Comparison of ENCODE assay signal across 32 mouse cellular contexts in the genomic region with DNA sequence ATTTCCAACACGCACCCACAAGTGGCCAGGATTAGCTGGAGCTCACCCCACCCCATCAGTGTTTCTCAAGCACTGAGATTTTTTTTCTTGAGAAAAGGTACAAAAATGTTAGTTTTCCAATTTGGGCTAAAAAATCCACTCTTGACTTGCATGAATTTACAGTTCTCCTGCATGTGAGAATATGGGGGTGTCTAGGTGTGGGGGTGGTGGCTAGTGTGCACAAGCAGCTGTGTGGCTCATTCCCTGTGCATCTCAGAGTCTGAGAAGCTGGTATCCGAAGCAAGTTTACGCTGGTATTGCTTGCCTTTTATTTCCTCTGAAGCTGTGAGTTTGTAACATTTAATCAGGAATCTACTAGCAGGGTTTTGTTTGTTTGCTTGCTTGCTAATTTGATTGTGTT. TPM values are rescaled to one million over a fixed set of nuclear protein-coding genes. Genes with fewer than 3 reads are reported as not detected.
DNase-seq lines count a peak whose midpoint lies in the region.
"Had no signal": no experiment of that assay in that cellular context is flagged by ENCODE, and none has a peak within 500 bp of the region (broad histone marks: within the 10 kb centered on the region; RNA-seq: fewer than 3 reads in every experiment).

No protein-coding gene starts in this region.

- DNase-seq in frontal cortex, adult 2 months (ENCODE audit: extremely low spot score in 1 of 2, low spot score in 1 of 2) = peak; percentile 56 to 76
- DNase-seq in frontal cortex, postnatal 10 days (ENCODE audit: low spot score in 2 of 2) = no peak
- DNase-seq in left cerebral cortex, postnatal 14 days (ENCODE audit: low spot score in 2 of 2) = peak; percentile 45 to 57
- DNase-seq in left cerebral cortex, postnatal 4 days = no peak
- peak; percentile 76 for DNase-seq in right cerebral cortex, adult 18-20 months
- DNase-seq in right cerebral cortex, postnatal 14 days = no peak
- DNase-seq in brain, adult 2 months (ENCODE audit: low read depth, low spot score) = peak; percentile 79
- DNase-seq in ovary, adult 18-20 months (ENCODE audit: low spot score) = no peak
- DNase-seq: adrenal gland, postnatal 10 days; adrenal gland, postnatal 36 days; B cell, adult 2 months; cerebellum, adult 11 months; cerebellum, adult 2 months; cerebellum, adult 9-11 months; cerebellum, postnatal 25 days; forebrain, postnatal 0 days; gastrocnemius, adult 2 months; gastrocnemius, postnatal 14 days; heart, adult 11 months had no signal

- intact Hi-C loops in left cerebral cortex, postnatal 14 days (cut with DNase I) = no loop called here
- intact Hi-C loops in left cerebral cortex, postnatal 4 days (cut with DNase I) = no loop called here

RNA-seq across cellular contexts. Expression of a gene that starts 37.1 kb away (rescaled TPM):
- polyA plus RNA-seq in frontal cortex, adult 2 months (2012; rRNA removed) = 9.2 and 10.6 TPM in 2 replicates
- 10 to 100 TPM; 13.7 to 16.2 TPM for total RNA-seq in left cerebral cortex, postnatal 14 days (2021)
- total RNA-seq in left cerebral cortex, postnatal 4 days (2021) = 1 to 10 TPM; 2.4 to 2.9 TPM
- total RNA-seq: adrenal gland, adult 18-20 months; adrenal gland, postnatal 36 days; CH12.LX; common myeloid progenitor, adult 5-6 weeks; gastrocnemius, adult 2 months; gastrocnemius, postnatal 14 days; gastrocnemius, postnatal 4 days; heart, adult 8-10 months; heart, postnatal 25 days; hematopoietic stem cell, adult 5-6 weeks had no signal
- polyA plus RNA-seq: forebrain, embryonic 11.5 days; G1E; heart, embryonic 14.5 days; heart, postnatal 0 days; hindbrain, embryonic 12.5 days; Patski had no signal

Comparison
In these comparisons a context has a peak if more than half of its experiments do, and no peak if none do; other contexts are left out.
1. DNase-seq: peak in frontal cortex, adult 2 months (2 of 2), left cerebral cortex, postnatal 14 days (2 of 2), right cerebral cortex, adult 18-20 months (single experiment) and brain, adult 2 months (single experiment); none in frontal cortex, postnatal 10 days (0 of 2), left cerebral cortex, postnatal 4 days (single experiment), right cerebral cortex, postnatal 14 days (single experiment) and ovary, adult 18-20 months (single experiment).